Mouse (Mus musculus) kidney, embryonic 15.5 days (tissue): Measurements from ENCODE around the gene Abcc4. TPM values are rescaled to one million over a fixed set of nuclear protein-coding genes. Genes with fewer than 3 reads are reported as not detected.
A peak's percentile ranks its signal among the peaks of the same experiment; 100 is the strongest.
"Not testable (repeated sequence)": the region's sequence is repeated elsewhere in the genome, so short reads cannot be mapped to it uniquely, and the experiment has no call there.

Experiments used
- ATAC-seq: fragments of 200-750 bp; cut with Nextera tagmentation; replicated peaks from 2 replicates; pipeline ENCODE4 v1.8.0; 2017; ENCODE audit warnings: moderate TSS enrichment; ENCODE audit not compliant: low FRiP score
- H3K27ac ChIP-seq: fragments of 300-500 bp; sonication (generic); 2 replicates; pipeline ENCODE4 v1.5.1; 2015; ENCODE audit warnings: mild to moderate bottlenecking, inconsistent platforms
- H3K27me3 ChIP-seq: fragments of 300-500 bp; sonication (generic); 2 replicates; pipeline ENCODE4 v1.6.1; 2015; ENCODE audit warnings: inconsistent platforms
- H3K36me3 ChIP-seq: fragments of 300-500 bp; sonication (generic); 2 replicates; pipeline ENCODE4 v1.6.1; 2015; ENCODE audit warnings: inconsistent platforms
- H3K4me1 ChIP-seq: fragments of 300-500 bp; sonication (generic); 2 replicates; pipeline ENCODE4 v1.6.1; 2015; ENCODE audit warnings: inconsistent platforms
- H3K4me2 ChIP-seq: fragments of 300-500 bp; sonication (generic); 2 replicates; pipeline ENCODE4 v1.6.1; 2015; ENCODE audit warnings: moderate library complexity, mild to moderate bottlenecking, inconsistent platforms
- H3K4me3 ChIP-seq: fragments of 300-500 bp; sonication (generic); replicated peaks from 2 replicates; pipeline ENCODE4 v1.5.1; 2015; ENCODE audit warnings: mild to moderate bottlenecking, inconsistent platforms
- H3K9ac ChIP-seq: fragments of 300-500 bp; sonication (generic); 2 replicates; pipeline ENCODE4 v1.6.1; 2015; ENCODE audit warnings: mild to moderate bottlenecking, inconsistent platforms
- H3K9me3 ChIP-seq: fragments of 300-500 bp; sonication (generic); replicated peaks from 2 replicates; pipeline ENCODE4 v1.6.1; 2016; ENCODE audit warnings: inconsistent platforms
- WGBS: fragments of 180-500 bp; shearing (Covaris S2); methylation state at CpG from one replicate; pipeline ENCODE4 v1.1.7; 2015; ENCODE audit warnings: mixed read lengths; 5-methylcytosine and 5-hydroxymethylcytosine counted together
- polyA plus RNA-seq: library from polyadenylated mRNA; unstranded; fragments of >200 nt; fragmentation: Nextera tagmentation; extraction: Ambion mirVana; gene quantifications from 2 replicates; pipeline ENCODE4 v1.2.1, GENCODE M21; 2015

Gene Abcc4
- polyA plus RNA-seq, 1 experiment from 2014 or later: 7.3 TPM

DNA sequence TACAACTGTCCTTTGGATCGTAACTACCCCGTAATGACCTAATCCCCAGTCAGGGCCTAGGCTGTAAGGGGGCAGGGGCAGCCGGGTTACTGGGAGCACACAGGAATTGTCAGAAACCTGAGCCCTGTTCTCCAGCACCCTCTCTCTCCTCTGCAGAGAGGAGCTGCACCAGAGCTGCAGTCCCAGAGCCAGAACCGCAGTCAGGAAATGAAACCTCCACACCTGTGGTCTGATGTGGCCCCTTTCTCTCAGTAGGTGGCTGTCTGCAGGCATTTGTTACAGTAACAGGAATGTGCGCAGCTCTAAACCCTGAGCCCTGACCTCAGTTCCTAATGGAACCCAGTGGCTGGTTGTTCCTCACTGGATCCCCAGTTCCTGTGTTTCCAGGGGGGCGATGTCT is 32.5 kb downstream of the Abcc4 start:
- Histone ChIP-seq H3K27me3 (no peaks in the 10 kb centered on the region), H3K4me2 (no peak overlapping the region), H3K27ac (no peak overlapping the region), H3K36me3 (no peaks in the 10 kb centered on the region), H3K4me3 (no peak overlapping the region), H3K4me1 (peaks cover 43% of the 10 kb centered on the region), H3K9ac (no peak overlapping the region), H3K9me3 (no peaks in the 10 kb centered on the region)
- 43% methylated on average over 6 of the region's 6 CpGs for WGBS
- ATAC-seq: no peak

DNA sequence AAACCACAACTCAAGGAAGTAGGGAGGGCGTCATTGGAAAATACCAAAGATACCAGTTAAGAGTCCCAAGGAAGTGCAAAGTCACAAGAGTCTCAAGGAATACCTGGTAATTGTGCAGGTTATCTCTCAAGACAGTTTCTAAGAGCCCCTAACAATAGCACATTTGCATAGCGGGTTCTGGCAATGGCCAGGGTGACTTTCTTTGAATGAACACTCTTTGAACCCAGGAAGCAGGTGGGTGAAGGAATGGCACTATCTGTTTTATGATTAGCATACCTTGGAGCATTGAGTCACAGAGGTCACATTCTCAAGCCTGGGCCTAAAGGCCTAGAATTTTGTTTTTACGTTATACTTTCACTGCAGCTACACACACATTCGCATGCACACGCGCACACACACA is 33.1 kb downstream of the Abcc4 start:
- not testable (repeated sequence) for H3K4me2 ChIP-seq, H3K9ac ChIP-seq, H3K27me3 ChIP-seq, ATAC-seq, H3K36me3 ChIP-seq, H3K27ac ChIP-seq, H3K4me3 ChIP-seq, H3K9me3 ChIP-seq
- WGBS: 91% methylated on average over 6 of the region's 6 CpGs
- H3K4me1 ChIP-seq: peaks cover 44% of the 10 kb centered on the region

DNA sequence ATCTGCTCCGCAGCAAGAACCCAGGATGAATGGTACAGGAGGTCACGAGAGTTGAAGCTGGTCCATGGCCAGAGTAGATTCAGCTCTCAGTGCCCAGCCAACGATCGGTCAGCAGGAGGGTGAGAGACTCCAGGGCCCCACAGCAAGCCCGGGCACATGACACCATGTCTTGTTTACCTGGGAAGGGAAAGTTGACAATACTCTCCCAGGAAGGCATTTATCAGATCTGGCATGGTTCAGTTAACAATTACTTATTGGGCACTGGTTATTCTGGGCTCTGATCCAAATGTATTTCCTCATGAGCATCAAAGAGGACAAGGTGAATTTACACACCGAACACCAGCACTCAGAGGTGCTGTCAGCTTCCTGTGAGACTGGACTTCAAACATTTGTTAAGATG is 38.5 kb downstream of the Abcc4 start:
- H3K4me2 ChIP-seq: no peak overlapping the region
- no peak overlapping the region for H3K9ac ChIP-seq
- 0 out of 2 replicates have a peak overlapping the region, but pooled peaks have one; percentile 49 for H3K27ac ChIP-seq
- no peaks in the 10 kb centered on the region for H3K27me3 ChIP-seq
- ATAC-seq: no peak
- H3K9me3 ChIP-seq: no peaks in the 10 kb centered on the region
- peaks cover 44% of the 10 kb centered on the region for H3K4me1 ChIP-seq
- WGBS: 61% methylated on average over 6 of the region's 6 CpGs
- H3K4me3 ChIP-seq: no peak overlapping the region
- H3K36me3 ChIP-seq: no peaks in the 10 kb centered on the region

DNA sequence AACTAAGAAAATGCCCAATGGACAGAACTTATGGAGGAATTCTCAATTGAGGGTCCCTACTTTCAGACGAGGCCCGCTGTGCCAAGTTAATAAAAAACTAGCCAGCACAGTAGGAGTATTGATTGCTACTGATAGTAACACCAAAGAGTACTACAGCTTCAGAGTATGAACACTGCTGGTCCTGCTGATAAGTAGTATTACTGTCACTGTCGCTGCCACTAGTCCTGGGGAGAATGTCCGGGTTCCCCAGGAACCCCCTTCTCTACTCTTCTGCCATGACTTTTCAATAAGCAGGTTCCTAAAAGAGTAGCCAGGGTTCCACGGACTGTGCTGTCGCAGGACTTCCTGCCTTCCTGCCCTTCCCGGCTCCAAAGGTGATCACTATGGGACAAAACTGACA is 41.4 kb downstream of the Abcc4 start:
- no peak overlapping the region for H3K4me2 ChIP-seq
- peak overlapping the region; percentile 71 for H3K27ac ChIP-seq
- H3K4me1 ChIP-seq: peaks cover 52% of the 10 kb centered on the region
- H3K27me3 ChIP-seq: no peaks in the 10 kb centered on the region
- H3K9me3 ChIP-seq: no peaks in the 10 kb centered on the region
- no peak for ATAC-seq
- H3K9ac ChIP-seq: no peak overlapping the region
- no peaks in the 10 kb centered on the region for H3K36me3 ChIP-seq
- H3K4me3 ChIP-seq: no peak overlapping the region
- 66% methylated on average over 7 of the region's 7 CpGs for WGBS

DNA sequence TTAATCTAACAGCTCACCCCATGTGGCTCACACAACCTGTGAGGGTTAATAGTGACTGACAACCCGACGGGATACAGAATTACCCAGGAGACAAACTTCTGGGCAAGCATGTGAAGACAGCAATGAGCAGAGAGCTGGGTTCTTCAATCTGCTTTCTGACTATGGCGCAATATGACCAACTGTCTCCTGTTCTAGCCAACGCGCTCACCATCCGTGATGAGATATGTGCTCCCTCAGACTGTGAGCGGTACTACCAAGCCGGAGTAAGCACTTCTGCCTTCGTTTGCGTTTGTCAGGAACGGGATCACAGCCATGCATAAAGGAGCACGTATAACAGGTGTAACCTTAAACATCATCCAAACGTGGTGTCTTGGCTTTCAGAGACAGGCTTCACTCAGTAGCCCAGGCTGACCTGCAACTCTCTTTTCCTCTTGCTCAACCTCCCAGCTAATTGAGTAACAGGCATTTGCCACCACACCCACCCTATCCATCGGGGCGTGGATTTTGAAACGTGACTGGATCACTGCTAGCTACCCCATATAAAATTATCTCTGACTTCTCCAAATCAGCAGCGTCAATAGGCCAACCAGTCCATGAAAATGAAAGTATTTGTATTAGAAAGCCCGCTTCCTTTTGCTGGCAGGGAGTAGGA is 43.3 kb downstream of the Abcc4 start:
- H3K9me3 ChIP-seq: no peaks in the 10 kb centered on the region
- no peak overlapping the region for H3K4me3 ChIP-seq
- H3K4me2 ChIP-seq: no peak overlapping the region
- WGBS: 82% methylated on average over 18 of the region's 18 CpGs
- no peak overlapping the region for H3K9ac ChIP-seq
- H3K36me3 ChIP-seq: no peaks in the 10 kb centered on the region
- H3K27me3 ChIP-seq: no peaks in the 10 kb centered on the region
- ATAC-seq: no peak
- H3K27ac ChIP-seq: no peak overlapping the region
- H3K4me1 ChIP-seq: peaks cover 53% of the 10 kb centered on the region

GRCm38 (mm10) chr14:118662124-118662523 is 43.9 kb downstream of the Abcc4 start:
- WGBS: 83% methylated on average over 10 of the region's 10 CpGs
- no peaks in the 10 kb centered on the region for H3K36me3 ChIP-seq
- no peak overlapping the region for H3K4me2 ChIP-seq
- peaks cover 53% of the 10 kb centered on the region for H3K4me1 ChIP-seq
- no peak overlapping the region for H3K4me3 ChIP-seq
- H3K27me3 ChIP-seq: no peaks in the 10 kb centered on the region
- ATAC-seq: no peak
- no peak overlapping the region for H3K27ac ChIP-seq
- no peaks in the 10 kb centered on the region for H3K9me3 ChIP-seq
- no peak overlapping the region for H3K9ac ChIP-seq

- Histone ChIP-seq H3K4me3 (no peak overlapping the region), H3K9ac (no peak overlapping the region), H3K27me3 (no peaks in the 10 kb centered on the region), H3K27ac (no peak overlapping the region), H3K9me3 (no peaks in the 10 kb centered on the region), H3K36me3 (no peaks in the 10 kb centered on the region), H3K4me1 (peaks cover 43% of the 10 kb centered on the region), H3K4me2 (no peak overlapping the region)
- no peak for ATAC-seq
Measured at GRCm38 (mm10) chr14:118659230-118659629, 46.8 kb downstream of the Abcc4 start.

GRCm38 (mm10) chr14:118658328-118658692 is 47.7 kb downstream of the Abcc4 start:
- no peaks in the 10 kb centered on the region for H3K36me3 ChIP-seq
- H3K4me3 ChIP-seq: no peak overlapping the region
- H3K9ac ChIP-seq: no peak overlapping the region
- no peaks in the 10 kb centered on the region for H3K27me3 ChIP-seq
- no peaks in the 10 kb centered on the region for H3K9me3 ChIP-seq
- 0 out of 2 replicates have a peak overlapping the region, but pooled peaks have one; percentile 19 for H3K4me2 ChIP-seq
- WGBS: 55% methylated on average over 8 of the region's 8 CpGs
- H3K27ac ChIP-seq: peak overlapping the region; percentile 84
- no peak for ATAC-seq
- peaks cover 42% of the 10 kb centered on the region for H3K4me1 ChIP-seq

DNA sequence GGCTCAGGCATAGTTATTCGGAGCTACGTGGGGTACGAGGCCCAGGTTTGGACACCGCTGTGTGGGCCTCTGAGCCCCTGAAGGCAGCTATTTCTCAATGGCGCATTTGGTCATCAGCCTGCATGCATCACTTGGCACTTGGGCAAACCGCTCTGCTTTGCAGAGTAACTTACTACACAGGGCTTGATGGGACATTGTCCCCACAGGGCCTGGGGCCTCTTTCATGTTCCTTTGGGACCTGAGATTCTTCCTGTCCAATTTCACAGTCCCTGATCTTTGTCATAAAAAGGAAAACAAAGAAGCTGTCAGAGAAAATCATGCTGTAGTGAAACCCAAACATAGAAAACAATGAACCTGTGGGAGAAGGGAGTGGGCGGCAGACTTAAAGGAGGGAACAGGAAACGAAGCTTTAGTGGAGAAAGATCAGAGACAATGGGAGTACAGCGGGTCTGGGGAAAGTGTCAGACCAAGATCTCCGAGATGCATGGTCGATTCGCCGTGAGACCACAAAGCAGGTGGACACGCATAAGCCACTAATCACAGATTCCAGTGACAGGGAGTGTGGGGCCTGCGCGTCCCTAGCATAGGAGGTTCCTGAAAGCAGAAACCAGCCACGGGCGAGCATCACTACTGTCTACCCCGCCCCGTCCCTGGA is 48.2 kb downstream of the Abcc4 start:
- Histone ChIP-seq H3K4me3 (no peak overlapping the region), H3K9me3 (no peaks in the 10 kb centered on the region), H3K4me1 (peaks cover 42% of the 10 kb centered on the region), H3K36me3 (no peaks in the 10 kb centered on the region), H3K27me3 (no peaks in the 10 kb centered on the region), H3K9ac (no peak overlapping the region), H3K4me2 (0 out of 2 replicates have a peak overlapping the region, but pooled peaks have one; percentile 19), H3K27ac (peak overlapping the region; percentile 84)
- 36% methylated on average over 20 of the region's 20 CpGs for WGBS
- ATAC-seq: peak; percentile 67

DNA sequence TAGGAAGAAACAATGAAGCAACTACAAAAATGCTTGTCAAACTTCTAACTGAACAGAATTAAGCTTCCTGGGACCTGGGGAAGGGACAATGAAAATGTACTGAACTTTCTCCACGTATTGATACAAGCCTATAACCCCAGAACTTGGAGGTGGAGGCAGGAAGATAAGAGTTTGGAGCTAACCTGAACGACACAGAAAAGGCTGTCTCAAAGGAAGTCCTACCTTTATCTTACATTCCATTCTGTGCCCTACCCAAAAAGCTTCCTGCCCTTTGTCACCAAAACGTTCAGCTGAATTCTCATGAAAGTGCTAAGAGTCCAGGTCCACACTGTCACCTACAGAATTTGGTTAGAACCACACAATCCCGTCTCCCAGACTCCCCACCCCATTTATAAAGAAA is 48.8 kb downstream of the Abcc4 start:
- Histone ChIP-seq H3K27ac (peak overlapping the region; percentile 84), H3K4me3 (no peak overlapping the region), H3K36me3 (no peaks in the 10 kb centered on the region), H3K27me3 (no peaks in the 10 kb centered on the region), H3K9me3 (no peaks in the 10 kb centered on the region), H3K9ac (no peak overlapping the region), H3K4me2 (no peak overlapping the region), H3K4me1 (peaks cover 42% of the 10 kb centered on the region)
- WGBS: 54% methylated on average over 4 of the region's 4 CpGs
- ATAC-seq: no peak

DNA sequence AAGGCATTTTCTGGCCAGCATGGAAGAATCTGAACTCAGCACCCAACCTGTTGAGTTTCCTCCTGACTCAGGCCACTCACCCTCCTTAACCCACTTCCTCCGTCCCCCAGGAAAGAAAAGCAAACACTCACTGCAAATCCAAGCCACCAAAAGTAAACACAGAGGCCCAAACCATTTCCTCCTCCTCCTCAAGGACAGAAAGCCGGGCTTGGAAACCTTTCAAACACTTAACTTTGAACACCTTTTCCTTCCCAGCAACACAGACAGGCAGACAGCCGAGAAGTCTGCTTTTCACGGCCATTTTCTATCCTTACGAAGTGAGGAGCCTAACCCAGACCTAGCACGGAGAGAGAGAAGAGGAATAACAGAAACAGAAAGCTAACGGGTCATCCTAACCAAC is 50.0 kb downstream of the Abcc4 start:
- H3K4me3 ChIP-seq: no peak overlapping the region
- H3K36me3 ChIP-seq: no peaks in the 10 kb centered on the region
- H3K27me3 ChIP-seq: no peaks in the 10 kb centered on the region
- no peak overlapping the region for H3K9ac ChIP-seq
- H3K4me1 ChIP-seq: peaks cover 42% of the 10 kb centered on the region
- H3K4me2 ChIP-seq: no peak overlapping the region
- H3K27ac ChIP-seq: peak overlapping the region; percentile 19; the same call in 1 of the 2 replicates
- no peak for ATAC-seq
- H3K9me3 ChIP-seq: no peaks in the 10 kb centered on the region
- 71% methylated on average over 7 of the region's 7 CpGs for WGBS

- no peaks in the 10 kb centered on the region for H3K36me3 ChIP-seq
- H3K27ac ChIP-seq: no peak overlapping the region
- H3K4me2 ChIP-seq: no peak overlapping the region
- H3K4me3 ChIP-seq: no peak overlapping the region
- H3K4me1 ChIP-seq: peaks cover 33% of the 10 kb centered on the region
- no peaks in the 10 kb centered on the region for H3K27me3 ChIP-seq
- no peaks in the 10 kb centered on the region for H3K9me3 ChIP-seq
- WGBS: 43% methylated on average over 2 of the region's 2 CpGs
- 0 out of 2 replicates have a peak, but pooled peaks have one; percentile 23 for ATAC-seq
- no peak overlapping the region for H3K9ac ChIP-seq
Measured at GRCm38 (mm10) chr14:118654903-118655302, 51.1 kb downstream of the Abcc4 start.
